Mouse (Mus musculus) spleen, postnatal 14 days (tissue): Measurements from ENCODE around the gene Reln.

Experiments used
- DNase-seq, 2 experiments: peaks; one replicate each; pipeline ENCODE4 v3.0.0; 2021 to 2022; ENCODE audit warnings: low spot score in 2 of 2

The Reln gene

DNA sequence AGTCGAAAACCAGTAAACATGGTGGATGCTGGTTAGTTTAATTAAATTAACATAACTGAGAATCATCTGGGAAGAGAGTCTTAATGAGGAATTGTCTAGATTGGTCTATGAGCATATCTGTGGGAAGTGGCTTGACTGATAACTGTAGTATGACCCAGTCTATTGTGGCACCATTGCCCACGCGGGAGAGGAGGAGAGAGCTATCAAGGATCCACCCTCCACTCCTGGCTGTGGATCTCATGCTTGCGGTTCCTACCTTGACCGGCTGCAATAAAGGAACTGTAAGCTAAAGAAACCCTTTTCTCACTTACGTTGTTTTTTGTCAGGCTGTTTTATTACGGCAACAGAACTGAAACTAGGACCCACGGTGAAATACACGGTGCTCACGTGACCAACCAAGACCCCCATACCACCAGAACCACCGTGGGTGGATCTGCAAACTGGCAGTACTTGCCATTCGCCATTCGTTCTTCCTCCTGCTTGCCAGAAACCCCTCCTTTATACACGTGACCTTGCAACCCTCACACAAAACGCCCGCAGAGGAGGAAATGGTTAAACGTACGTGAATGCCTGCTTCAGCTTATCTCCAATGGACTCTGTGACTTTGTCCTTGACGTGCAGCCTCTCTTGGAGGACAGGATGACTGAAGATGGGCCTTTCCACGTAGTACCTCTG, 497.7 kb downstream of the Reln start:
- no peak for DNase-seq

GRCm38 (mm10) chr5:21844676-21845075, 499.8 kb downstream of the Reln start:
- no peak for DNase-seq
